Mouse (Mus musculus): Measurements from ENCODE around the gene Nptx2. TPM values are rescaled to one million over a fixed set of nuclear protein-coding genes. Genes with fewer than 3 reads are reported as not detected.

Nptx2 gene
- polyA plus RNA-seq, 1 experiment from 2014 or later: 1.7 TPM

DNA sequence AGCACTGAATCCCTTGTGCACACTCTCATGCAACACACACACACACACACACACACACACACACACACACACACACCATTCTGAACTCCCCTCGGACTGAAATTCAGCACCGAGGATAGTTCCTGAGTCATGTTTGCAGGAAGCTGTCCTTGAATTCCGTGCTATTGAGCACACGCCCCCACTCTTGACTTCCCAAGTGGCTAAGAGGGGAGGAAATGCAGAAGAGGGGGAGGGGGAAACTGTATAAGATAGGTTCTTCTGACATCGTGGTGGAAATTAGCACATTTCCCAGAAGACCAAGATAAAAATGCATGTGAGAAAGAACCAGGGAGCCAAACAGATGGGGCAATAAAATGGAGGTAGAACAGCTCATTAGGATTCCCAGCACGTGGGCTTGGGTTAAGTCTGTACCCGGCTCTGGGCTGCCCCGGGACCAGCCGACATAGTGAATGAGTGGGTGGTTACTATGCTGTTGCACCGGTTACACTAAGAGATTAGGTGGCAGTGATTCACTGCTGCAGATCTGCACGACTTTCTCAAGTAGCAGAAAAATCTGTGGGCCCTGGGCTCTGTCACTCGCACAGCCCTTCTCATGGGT, 2.9 kb upstream of the Nptx2 start:
- no peak for ATAC-seq (ENCODE audit: insufficient number of reproducible peaks, low FRiP score, low TSS enrichment, low read depth)
- H3K4me1 ChIP-seq: peaks cover 21% of the 10 kb centered on the region

DNA sequence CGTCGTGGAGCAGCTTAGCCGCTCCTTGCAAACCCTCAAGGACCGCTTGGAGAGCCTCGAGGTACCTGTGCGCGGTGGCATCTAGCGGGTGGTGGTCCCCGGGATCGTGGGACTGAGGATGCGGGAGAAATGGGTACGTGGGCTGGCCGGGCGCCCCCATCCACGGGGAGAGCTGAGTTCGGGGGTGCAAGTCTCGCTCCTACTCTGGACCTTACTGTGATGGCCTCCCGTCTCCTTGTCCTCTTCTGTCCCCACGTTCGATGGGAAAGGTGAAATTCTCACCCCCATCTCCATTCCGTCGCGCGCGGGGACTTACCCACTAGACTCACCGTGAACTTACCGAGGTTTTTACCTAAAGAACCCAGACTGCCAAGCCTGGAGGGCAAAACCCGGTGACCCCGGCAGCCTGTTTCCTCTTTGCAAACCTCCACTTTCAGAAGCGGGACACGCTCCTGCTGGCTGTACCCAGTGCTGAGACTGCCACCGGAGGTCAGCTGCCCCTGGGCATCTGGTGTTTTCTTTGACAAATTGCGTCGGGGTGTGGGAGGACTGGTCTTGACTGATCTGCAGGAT, 807 bp downstream of the Nptx2 start:
- H3K9me3 ChIP-seq: no peaks in the 10 kb centered on the region
- no peak for ATAC-seq (ENCODE audit: insufficient number of reproducible peaks, low FRiP score, low TSS enrichment, low read depth)
- H3K36me3 ChIP-seq: no peaks in the 10 kb centered on the region
- peaks cover 27% of the 10 kb centered on the region for H3K4me1 ChIP-seq
- H3K4me3 ChIP-seq: peak overlapping the region; percentile 39
- no peak overlapping the region for H3K27ac ChIP-seq
- H3K27me3 ChIP-seq: peaks cover 82% of the 10 kb centered on the region
- H3K9ac ChIP-seq: no peak overlapping the region
- WGBS: 5% methylated on average over 34 of the region's 34 CpGs
- peak overlapping the region; percentile 62 for H3K4me2 ChIP-seq

More for the DNA sequence above, 2.9 kb upstream of the Nptx2 start:
- no peak overlapping the region for H3K4me2 ChIP-seq
- 13% methylated on average over 12 of the region's 12 CpGs for WGBS
- H3K9me3 ChIP-seq: no peaks in the 10 kb centered on the region
- no peak overlapping the region for H3K9ac ChIP-seq
- no peaks in the 10 kb centered on the region for H3K36me3 ChIP-seq
- H3K27me3 ChIP-seq: peaks cover 52% of the 10 kb centered on the region
- H3K27ac ChIP-seq: no peak overlapping the region
- H3K4me3 ChIP-seq: no peak overlapping the region

DNA sequence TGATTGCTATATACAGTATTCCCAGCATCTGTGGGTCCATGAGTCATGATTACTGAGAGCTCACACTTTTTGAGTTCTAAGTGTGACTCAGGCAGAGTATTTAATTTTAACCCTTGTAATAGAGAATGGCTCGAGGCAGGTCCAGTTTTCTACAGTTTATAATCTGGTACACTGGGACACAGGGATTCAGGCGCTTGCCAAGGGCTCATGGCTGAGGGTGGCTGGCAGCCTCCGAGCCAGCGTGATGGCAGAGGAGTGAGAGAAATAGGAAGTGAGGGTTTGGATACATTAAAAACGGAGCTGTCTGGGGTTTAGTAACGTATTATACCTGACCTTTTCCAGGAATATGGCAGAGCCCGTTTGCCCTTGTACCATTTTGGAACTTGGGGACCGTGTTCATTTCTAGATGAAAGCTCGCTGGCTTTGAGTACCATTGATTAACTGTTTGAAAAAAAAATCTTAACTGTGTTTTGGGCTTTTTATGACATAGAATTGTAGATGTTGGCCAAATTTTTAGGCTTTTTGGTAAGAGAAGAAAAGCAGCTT, 1.7 kb downstream of the Nptx2 start:
- Histone ChIP-seq H3K4me2 (no peak overlapping the region), H3K27ac (no peak overlapping the region), H3K9me3 (no peaks in the 10 kb centered on the region), H3K36me3 (no peaks in the 10 kb centered on the region), H3K4me1 (peaks cover 27% of the 10 kb centered on the region), H3K4me3 (0 out of 2 replicates have a peak overlapping the region, but pooled peaks have one; percentile 2), H3K27me3 (peaks cover 85% of the 10 kb centered on the region), H3K9ac (no peak overlapping the region)
- WGBS: 10% methylated on average over 9 of the region's 9 CpGs
- ATAC-seq (ENCODE audit: insufficient number of reproducible peaks, low FRiP score, low TSS enrichment, low read depth): no peak

DNA sequence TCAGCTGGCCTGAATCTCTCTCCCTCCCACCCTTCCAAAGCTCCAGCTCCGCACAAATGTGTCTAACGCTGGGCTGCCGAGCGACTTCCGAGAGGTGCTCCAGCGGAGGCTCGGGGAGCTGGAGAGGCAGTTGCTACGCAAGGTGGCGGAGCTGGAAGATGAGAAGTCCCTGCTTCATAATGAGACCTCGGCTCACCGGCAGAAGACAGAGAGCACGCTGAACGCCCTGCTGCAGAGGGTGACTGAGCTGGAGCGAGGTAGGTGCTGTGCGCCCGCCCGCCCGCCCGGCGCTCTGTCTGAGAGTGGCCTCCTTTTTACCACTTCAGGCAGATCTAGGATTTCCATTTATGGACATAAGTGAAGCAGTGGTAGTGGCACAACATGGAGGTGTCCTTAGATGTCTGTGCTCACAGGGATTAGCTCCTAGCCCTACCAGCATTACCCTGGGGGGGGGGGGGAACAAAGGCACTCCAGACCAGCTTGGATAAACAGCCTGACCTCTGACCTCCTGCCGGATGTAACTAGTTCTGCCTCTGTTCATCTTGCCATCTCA, 2.5 kb downstream of the Nptx2 start:
- Histone ChIP-seq H3K4me3 (peak overlapping the region; percentile 22; the same call in 1 of the 2 replicates), H3K9me3 (no peaks in the 10 kb centered on the region), H3K27ac (no peak overlapping the region), H3K4me1 (peaks cover 23% of the 10 kb centered on the region), H3K27me3 (peaks cover 83% of the 10 kb centered on the region), H3K4me2 (peak overlapping the region; percentile 35), H3K9ac (no peak overlapping the region), H3K36me3 (no peaks in the 10 kb centered on the region)
- no peak for ATAC-seq (ENCODE audit: insufficient number of reproducible peaks, low FRiP score, low TSS enrichment, low read depth)
- under 1% methylated on average over 21 of the region's 21 CpGs for WGBS

DNA sequence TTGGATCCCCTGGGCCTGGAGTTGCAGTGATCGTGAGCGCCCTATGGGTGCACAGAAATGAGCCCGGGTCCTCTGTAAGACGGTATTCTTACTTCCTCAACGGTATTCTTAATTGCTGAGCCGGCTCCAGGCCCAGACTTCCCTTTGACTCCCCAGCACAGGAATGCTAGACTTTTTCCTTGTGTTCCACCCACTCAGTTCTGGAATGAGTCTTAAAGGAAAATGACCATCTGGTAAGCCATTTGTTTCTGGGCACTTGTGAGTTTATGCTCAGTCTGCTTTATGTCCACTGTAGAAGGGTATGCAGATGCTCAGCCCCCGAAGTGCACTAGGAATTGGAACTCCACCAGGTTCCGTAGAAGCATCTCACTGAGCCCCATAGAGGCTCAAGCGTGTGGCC, 4.3 kb downstream of the Nptx2 start:
- Histone ChIP-seq H3K27me3 (peaks cover 67% of the 10 kb centered on the region), H3K4me2 (no peak overlapping the region), H3K27ac (no peak overlapping the region), H3K4me1 (peaks cover 23% of the 10 kb centered on the region), H3K36me3 (no peaks in the 10 kb centered on the region), H3K9me3 (no peaks in the 10 kb centered on the region), H3K4me3 (no peak overlapping the region), H3K9ac (no peak overlapping the region)
- WGBS: 57% methylated on average over 9 of the region's 9 CpGs
- ATAC-seq (ENCODE audit: insufficient number of reproducible peaks, low FRiP score, low TSS enrichment, low read depth): no peak

DNA sequence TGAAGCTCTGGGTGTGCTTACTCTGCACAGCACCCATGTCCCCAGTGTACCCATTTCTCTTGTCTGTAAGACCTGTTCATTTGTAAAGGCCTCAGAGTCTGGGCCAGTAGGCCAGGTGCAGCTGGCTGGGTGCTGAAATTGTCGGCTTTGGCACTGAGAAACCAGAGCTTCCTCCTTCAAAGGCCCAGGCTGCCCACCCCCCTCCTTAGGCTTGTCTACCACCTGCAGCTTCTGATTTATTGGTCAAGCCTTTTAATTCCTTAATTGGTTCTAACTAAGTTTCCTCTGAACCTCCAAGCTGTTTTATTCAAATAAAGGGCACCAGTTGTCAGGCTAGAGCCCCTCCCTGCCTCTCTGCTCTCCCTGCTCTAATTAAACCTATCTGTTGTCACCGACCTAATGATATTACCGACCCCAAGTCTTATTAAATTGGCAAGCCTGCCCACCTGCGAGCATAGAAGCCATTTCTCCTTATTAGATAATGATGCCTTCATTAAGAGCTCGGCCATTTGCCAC, 5.0 kb downstream of the Nptx2 start:
- peaks cover 61% of the 10 kb centered on the region for H3K27me3 ChIP-seq
- no peak for ATAC-seq (ENCODE audit: insufficient number of reproducible peaks, low FRiP score, low TSS enrichment, low read depth)
- no peak overlapping the region for H3K9ac ChIP-seq
- H3K4me3 ChIP-seq: no peak overlapping the region
- WGBS: 24% methylated on average over 5 of the region's 5 CpGs
- H3K4me1 ChIP-seq: peaks cover 17% of the 10 kb centered on the region
- no peaks in the 10 kb centered on the region for H3K36me3 ChIP-seq
- H3K27ac ChIP-seq: no peak overlapping the region
- H3K9me3 ChIP-seq: no peaks in the 10 kb centered on the region
- H3K4me2 ChIP-seq: no peak overlapping the region

DNA sequence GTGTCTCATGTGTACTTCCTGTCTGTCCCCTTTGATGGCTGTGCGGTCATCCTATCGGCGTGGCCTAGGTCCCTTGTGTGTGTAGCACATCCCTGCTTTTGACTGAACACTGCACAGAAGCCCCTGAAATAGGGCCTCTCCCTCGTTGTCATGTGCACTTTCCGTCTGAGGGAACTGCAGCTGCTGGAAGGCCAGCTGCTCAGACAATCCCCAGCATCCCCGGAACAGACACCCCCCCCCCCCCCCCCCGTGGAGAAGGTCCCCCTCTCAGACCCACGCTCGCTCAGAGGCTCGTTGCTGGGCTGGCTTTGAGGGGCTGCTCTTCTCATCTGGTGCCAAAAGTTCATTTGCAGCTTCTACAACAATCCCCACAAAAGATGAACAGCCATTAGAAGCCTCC, 11.0 kb downstream of the Nptx2 start:
- 0 out of 2 replicates have a peak, but pooled peaks cover 3% of the 10 kb centered on the region for H3K4me1 ChIP-seq
- 0 out of 2 replicates have a peak, but pooled peaks cover 5% of the 10 kb centered on the region for H3K27me3 ChIP-seq
- H3K4me3 ChIP-seq: no peak overlapping the region
- H3K9me3 ChIP-seq: no peaks in the 10 kb centered on the region
- WGBS: 31% methylated on average over 10 of the region's 10 CpGs
- no peak for ATAC-seq (ENCODE audit: insufficient number of reproducible peaks, low FRiP score, low TSS enrichment, low read depth)
- H3K27ac ChIP-seq: no peak overlapping the region
- H3K36me3 ChIP-seq: no peaks in the 10 kb centered on the region
- no peak overlapping the region for H3K9ac ChIP-seq
- no peak overlapping the region for H3K4me2 ChIP-seq

DNA sequence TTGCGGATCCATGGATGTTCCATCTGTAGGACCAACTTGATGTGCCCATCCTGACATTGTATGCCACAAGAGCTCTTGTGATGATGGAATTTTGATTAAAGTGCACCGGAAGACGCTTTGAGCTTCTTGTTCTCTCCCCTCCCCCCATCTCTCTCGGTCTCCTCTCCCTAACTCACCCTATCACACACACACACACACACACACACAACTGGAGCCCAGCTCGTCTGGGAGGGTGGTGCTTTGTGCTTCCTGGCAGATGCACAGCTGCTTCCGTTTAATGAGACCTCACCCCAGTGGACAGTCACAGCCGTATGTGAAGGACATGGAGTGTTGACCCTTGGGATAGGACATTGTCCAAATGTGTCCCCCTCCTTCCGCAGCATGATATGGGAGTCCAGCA, 11.7 kb downstream of the Nptx2 start:
- Histone ChIP-seq H3K9me3 (no peaks in the 10 kb centered on the region), H3K27me3 (0 out of 2 replicates have a peak, but pooled peaks cover 2% of the 10 kb centered on the region), H3K4me3 (no peak overlapping the region), H3K36me3 (no peaks in the 10 kb centered on the region), H3K9ac (no peak overlapping the region), H3K27ac (no peak overlapping the region), H3K4me2 (no peak overlapping the region), H3K4me1 (0 out of 2 replicates have a peak, but pooled peaks cover 3% of the 10 kb centered on the region)
- ATAC-seq (ENCODE audit: insufficient number of reproducible peaks, low FRiP score, low TSS enrichment, low read depth): no peak
- 55% methylated on average over 8 of the region's 8 CpGs for WGBS

DNA sequence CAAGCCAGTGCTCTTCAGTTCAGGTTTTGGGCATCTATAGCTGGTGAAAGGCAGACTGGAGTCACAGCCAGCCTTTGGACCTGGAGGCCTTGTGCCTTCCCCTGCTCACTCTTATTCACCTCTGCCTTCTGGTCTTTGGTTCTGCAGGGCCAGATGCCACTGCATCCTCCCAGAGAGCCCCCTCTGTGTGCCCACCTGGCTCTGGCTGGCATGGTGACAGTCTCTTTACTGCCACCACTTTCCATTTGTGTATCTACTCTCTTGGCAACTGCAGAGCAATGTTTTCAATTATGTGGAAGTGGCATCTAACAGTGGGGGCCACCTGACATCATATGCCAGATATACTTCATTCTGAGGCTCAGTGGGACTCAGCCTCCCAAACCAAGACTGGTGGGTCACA, 12.8 kb downstream of the Nptx2 start:
- Histone ChIP-seq H3K27ac (no peak overlapping the region), H3K27me3 (no peaks in the 10 kb centered on the region), H3K36me3 (no peaks in the 10 kb centered on the region), H3K4me1 (0 out of 2 replicates have a peak, but pooled peaks cover 3% of the 10 kb centered on the region), H3K4me3 (no peak overlapping the region), H3K9ac (no peak overlapping the region), H3K9me3 (no peaks in the 10 kb centered on the region), H3K4me2 (no peak overlapping the region)
- ATAC-seq (ENCODE audit: insufficient number of reproducible peaks, low FRiP score, low TSS enrichment, low read depth): no peak

DNA sequence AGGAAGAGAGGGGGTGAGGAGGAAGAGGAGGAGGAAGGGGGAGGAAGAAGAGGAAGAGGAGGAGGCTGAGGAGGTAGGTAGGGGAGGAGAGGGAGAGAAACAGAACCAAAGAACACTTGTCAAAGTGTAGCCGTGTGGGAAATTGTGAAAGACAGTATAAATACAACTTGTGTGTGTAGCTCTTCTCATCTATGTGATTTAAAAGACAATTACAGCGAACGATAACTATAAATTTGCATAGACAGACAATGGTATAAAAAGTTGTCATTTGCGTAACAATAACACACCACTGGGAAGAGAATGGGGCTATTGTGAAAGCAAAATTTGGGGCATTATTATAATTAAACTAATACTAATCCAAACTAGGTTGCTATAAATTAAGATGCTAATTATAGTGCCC, 20.0 kb downstream of the Nptx2 start:
- Histone ChIP-seq H3K9me3 (no peaks in the 10 kb centered on the region), H3K4me1 (no peaks in the 10 kb centered on the region), H3K36me3 (no peaks in the 10 kb centered on the region), H3K27ac (no peak overlapping the region), H3K27me3 (no peaks in the 10 kb centered on the region), H3K9ac (no peak overlapping the region), H3K4me3 (no peak overlapping the region), H3K4me2 (no peak overlapping the region)
- ATAC-seq (ENCODE audit: insufficient number of reproducible peaks, low FRiP score, low TSS enrichment, low read depth): no peak
- WGBS: 74% methylated on average over 4 of the region's 4 CpGs

DNA sequence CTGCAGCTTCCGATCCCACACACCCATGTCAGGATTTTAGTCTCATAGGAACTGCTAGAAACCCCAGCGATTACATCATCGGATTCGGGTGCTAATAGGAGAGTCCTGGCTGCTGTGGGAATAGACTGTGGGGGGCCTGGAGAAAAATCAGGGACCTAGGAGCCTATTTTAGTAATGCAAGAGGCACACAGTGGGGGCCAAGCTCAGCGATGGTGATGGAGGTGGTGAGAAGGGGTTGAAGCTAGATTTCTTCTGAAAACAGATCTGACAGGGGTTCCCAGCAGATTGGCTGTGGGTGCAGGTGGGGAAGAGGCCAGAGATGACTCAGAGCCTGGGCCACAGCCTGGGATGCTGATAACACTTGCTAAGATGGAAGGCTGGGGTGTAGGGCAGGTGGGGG, 39.4 kb downstream of the Nptx2 start:
- Histone ChIP-seq H3K4me1 (no peaks in the 10 kb centered on the region), H3K9ac (no peak overlapping the region), H3K27me3 (no peaks in the 10 kb centered on the region), H3K4me3 (no peak overlapping the region), H3K4me2 (no peak overlapping the region), H3K36me3 (no peaks in the 10 kb centered on the region), H3K27ac (no peak overlapping the region), H3K9me3 (no peaks in the 10 kb centered on the region)
- ATAC-seq (ENCODE audit: insufficient number of reproducible peaks, low FRiP score, low TSS enrichment, low read depth): no peak
- WGBS: 89% methylated on average over 5 of the region's 5 CpGs

DNA sequence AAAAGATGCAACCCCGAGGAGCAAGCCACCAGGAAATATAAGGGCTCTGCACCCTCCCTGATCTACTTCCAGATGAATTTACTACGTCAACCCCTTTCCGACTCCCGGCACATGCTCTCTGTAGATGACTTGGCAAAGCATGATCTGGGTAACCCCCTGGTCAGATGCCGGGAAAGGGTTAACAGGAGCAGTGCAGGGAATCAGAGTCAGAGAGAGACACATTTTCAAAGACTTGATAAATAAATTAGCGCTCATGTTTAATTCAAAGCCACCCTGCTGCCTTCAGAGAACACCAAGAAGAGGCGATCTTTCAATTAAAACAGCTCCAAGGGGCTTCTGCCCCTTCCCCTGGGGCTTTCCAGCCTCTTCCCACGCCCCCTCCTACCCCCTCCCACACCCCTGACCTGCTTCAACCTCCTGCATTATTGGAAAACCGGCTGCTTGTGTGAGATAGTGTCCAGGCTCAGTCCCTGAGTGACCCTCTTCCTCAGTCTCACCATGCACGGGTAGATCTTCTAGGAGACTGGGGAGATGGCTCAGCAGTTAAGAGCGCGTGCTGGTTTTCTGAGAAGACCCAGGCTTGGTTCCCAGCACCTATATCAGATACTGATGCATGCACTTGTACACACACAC, 45.7 kb downstream of the Nptx2 start:
- 49% methylated on average over 12 of the region's 12 CpGs for WGBS

More for the DNA sequence above, 45.7 kb downstream of the Nptx2 start:
- no peaks in the 10 kb centered on the region for H3K4me1 ChIP-seq
- H3K9me3 ChIP-seq: no peaks in the 10 kb centered on the region
- no peak overlapping the region for H3K4me3 ChIP-seq
- H3K27me3 ChIP-seq: no peaks in the 10 kb centered on the region
- H3K4me2 ChIP-seq: no peak overlapping the region
- H3K36me3 ChIP-seq: no peaks in the 10 kb centered on the region
- no peak overlapping the region for H3K9ac ChIP-seq
- ATAC-seq (ENCODE audit: insufficient number of reproducible peaks, low FRiP score, low TSS enrichment, low read depth): no peak
- H3K27ac ChIP-seq: no peak overlapping the region

All from limb, embryonic 15.5 days (tissue).